Mouse (Mus musculus): ENCODE measurements at regions not wholly inside any gene's neighbourhood (a gene's known extent, or its start where the extent isn't known, plus 50 kb on each side); places are given as distances from the start of the nearest gene placed in this dataset.

- Histone ChIP-seq H3K4me3 (no peak overlapping the region), H3K9ac (no peak overlapping the region), H3K36me3 (no peaks in the 10 kb centered on the region), H3K27ac (no peak overlapping the region), H3K4me2 (no peak overlapping the region), H3K4me1 (no peaks in the 10 kb centered on the region), H3K27me3 (no peaks in the 10 kb centered on the region), H3K9me3 (no peaks in the 10 kb centered on the region)
- no peak for ATAC-seq (ENCODE audit: insufficient number of reproducible peaks, insufficient read depth, low FRiP score, low TSS enrichment, low read depth)
- 83% methylated on average over 3 of the region's 3 CpGs for WGBS
Observed at GRCm38 (mm10) chr10:30918322-30918988, 75.9 kb upstream of the Hey2 start.

GRCm38 (mm10) chr10:30893771-30894170 lies 51.2 kb upstream of the Hey2 start:
- Histone ChIP-seq H3K4me2 (no peak overlapping the region), H3K4me1 (peaks cover 9% of the 10 kb centered on the region), H3K27me3 (no peaks in the 10 kb centered on the region), H3K9ac (no peak overlapping the region), H3K27ac (peak overlapping the region; percentile 75), H3K36me3 (no peaks in the 10 kb centered on the region), H3K4me3 (no peak overlapping the region), H3K9me3 (no peaks in the 10 kb centered on the region)
- ATAC-seq (ENCODE audit: insufficient number of reproducible peaks, insufficient read depth, low FRiP score, low TSS enrichment, low read depth) = no peak
- 25% methylated on average over 3 of the region's 3 CpGs for WGBS

All from embryonic facial prominence, embryonic 13.5 days (tissue).